Mouse (Mus musculus): Measurements from ENCODE around the gene Dact2.

Dact2 gene

DNA sequence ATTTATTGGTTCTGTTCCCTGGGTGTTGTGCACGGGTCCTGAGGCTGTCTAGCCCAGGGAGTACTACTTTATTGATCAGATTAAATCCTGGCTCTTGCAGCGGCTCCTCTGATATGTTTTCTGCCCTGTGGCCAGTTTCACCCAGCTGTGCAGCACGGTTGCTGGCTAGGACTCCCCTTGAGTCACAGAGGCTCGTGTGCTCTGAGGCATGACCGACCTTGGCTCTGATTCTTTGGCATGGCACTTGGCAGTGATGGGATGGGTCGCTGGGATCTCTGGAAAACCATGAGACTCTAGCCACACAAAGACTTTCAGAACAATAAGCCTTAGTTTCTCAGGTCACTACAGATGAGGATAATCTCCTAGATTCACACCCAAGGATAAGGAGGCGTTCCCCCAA lies 8.7 kb upstream of the Dact2 start:
- no peak for DNase-seq (ENCODE audit: low read depth, low spot score)

DNA sequence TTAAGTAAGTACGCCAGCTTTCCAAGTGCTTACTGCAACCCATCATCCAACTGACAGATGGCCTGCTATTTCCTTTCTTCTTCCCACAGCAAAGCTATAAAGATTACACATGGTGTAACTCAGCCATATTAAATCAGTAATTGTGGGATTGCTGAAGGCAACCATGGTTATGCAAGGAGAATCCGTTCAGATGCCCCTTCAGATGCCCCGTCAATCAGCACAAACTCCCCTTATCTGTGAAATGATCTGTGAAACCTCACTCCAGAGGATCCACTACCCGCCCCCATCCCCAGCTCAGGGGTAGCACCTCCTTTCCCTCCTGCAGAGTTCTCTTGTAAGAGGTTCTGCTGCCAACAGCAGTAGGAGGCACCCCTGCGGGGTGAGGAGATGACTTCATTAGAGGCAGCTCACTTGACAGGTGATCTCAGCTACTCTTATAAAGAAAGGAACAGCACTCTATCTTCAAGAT lies 3.0 kb upstream of the Dact2 start:
- DNase-seq (ENCODE audit: low read depth, low spot score), result no peak

GRCm38 (mm10) chr17:14206062-14206461 lies 2.0 kb upstream of the Dact2 start:
- DNase-seq (ENCODE audit: low read depth, low spot score), result no peak

DNA sequence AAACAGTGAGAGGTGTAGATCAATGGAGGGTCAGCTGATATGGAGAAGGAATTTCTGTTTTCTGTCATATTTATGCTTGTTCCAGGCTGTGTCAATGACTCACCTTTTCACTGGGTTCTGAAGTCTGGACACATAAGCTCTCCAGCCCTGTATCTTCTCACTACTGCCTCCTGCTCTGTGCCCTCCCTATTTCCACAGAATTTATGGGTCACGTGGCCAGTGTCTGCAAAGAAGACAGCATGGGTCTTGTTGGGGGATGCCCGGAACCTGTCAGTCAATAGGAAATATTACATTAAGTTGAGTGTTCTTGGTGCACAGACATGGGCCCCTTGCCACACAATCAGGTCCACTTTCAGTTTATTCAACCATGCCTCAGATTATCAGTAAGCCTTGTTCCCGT lies 1.1 kb upstream of the Dact2 start:
- no peak for DNase-seq (ENCODE audit: low read depth, low spot score)

- DNase-seq (ENCODE audit: low read depth, low spot score), result no peak
These were observed 773 bp downstream of the Dact2 start for GRCm38 (mm10) chr17:14203121-14203941.

DNA sequence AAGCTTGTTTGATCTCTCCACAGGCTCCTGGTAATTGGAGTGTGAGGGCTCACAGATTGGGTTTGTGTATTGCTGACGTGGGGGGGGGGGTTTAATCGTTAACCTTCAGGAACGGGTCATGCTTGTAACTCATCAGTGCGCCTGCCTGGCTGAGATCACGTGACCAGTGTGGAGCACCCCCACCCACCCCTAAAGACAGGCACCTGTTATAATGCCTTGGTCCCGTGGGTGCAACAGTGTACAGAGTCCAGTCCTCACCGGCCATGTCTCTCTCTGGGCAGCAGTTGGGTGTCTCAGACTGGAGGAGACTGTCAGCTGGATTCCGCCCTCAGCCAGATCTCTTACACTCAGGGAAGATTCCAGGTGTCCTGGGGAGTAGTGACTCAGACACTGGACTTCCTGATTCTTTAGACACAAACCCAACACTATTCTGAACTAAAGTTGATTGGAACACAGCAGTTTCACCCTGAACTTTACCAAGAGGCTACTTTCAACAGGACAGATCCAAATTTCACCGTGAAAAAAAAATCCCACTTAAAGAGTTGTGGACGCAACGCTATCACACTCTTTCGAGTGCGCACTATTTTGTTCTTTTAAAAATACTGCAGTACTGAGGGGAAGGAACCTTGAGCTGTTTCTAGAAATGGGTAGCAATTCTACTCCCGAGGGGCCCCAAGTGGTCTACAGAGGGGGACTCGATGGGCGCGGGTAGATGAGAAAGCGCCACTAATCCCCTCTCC lies 1.6 kb downstream of the Dact2 start:
- DNase-seq (ENCODE audit: low read depth, low spot score), result no peak

GRCm38 (mm10) chr17:14201281-14201787 lies 2.8 kb downstream of the Dact2 start:
- DNase-seq (ENCODE audit: low read depth, low spot score), result no peak

DNA sequence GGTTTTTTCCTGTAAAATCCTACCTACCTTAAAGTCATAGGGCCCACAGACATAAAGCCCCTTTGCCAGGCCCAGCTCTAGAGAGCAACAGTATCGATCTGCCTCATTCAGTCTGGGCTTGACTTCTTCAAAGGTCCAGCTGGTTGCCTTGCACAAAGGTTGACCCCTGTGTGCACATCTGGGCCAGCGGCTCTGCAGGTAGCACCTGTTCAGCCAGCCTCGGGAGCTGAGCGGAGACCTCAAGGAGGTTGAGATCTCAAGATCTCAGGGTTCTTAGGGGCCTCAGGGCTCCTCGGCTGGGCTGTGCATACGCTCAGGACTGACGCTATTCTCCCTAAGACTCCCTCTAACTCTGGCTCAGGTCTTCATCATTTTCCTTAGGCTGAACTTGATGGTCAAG lies 3.9 kb downstream of the Dact2 start:
- no peak for DNase-seq (ENCODE audit: low read depth, low spot score)

DNA sequence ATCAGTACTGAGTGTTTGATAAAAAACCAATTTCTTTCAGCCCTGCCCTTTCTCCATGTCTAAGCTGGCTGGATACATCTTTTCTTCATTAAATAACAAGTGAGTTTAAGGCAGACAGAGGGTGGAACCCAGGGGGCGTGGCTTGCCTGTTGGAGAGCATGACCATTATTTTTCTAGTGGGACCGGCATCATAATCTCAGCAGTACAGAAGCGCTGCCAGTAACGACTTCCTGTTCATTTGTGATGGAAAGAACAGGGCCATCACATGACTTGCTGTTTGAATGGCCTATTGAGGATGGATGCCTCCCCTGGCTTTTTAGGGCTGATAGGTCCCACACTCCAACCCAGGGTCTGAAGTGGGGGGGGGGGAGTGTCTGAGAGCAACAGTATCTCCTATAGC lies 4.5 kb downstream of the Dact2 start:
- DNase-seq (ENCODE audit: low read depth, low spot score), result no peak

DNA sequence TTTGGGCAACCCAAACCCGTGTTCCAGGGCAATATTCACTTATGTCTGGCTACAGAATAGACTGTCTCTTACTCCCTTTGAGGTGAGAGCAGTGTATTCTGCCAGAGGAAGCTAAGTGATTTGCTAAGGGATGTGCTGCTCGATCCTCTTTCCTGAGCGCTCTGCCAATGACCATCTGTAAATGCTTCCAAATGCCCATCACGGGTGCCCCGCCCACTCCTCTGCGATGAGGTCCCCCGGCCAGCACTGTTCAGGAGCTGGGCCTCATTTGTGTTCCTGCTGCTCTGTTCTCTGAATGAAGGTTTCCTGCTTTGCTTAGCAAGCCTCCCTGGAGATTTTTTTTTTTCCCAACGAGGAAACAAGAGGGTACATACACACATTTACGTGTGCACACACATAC lies 11.2 kb downstream of the Dact2 start:
- no peak for DNase-seq (ENCODE audit: low read depth, low spot score)

DNA sequence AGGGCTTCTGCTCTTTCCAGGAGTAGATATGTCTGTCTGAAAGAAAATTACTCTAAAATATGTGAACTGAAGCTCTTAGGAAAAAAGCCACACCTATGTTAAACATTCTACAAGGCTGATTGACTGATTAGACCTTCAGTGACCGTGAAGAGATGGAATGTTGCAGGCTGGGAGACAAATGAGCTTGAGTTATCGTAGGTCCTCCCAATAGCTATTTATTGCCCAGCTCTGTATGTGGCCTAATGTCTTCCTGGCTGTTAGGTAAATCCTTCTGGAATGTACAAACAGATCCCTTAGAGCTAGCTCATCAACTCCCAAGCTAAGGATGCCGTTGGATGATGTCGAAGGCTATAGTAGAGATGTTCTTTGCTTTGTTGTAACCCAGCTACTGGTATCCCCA lies 11.7 kb downstream of the Dact2 start:
- DNase-seq (ENCODE audit: low read depth, low spot score), result no peak

- no peak for DNase-seq (ENCODE audit: low read depth, low spot score)
These were observed 15.6 kb downstream of the Dact2 start for GRCm38 (mm10) chr17:14188455-14188854.

DNA sequence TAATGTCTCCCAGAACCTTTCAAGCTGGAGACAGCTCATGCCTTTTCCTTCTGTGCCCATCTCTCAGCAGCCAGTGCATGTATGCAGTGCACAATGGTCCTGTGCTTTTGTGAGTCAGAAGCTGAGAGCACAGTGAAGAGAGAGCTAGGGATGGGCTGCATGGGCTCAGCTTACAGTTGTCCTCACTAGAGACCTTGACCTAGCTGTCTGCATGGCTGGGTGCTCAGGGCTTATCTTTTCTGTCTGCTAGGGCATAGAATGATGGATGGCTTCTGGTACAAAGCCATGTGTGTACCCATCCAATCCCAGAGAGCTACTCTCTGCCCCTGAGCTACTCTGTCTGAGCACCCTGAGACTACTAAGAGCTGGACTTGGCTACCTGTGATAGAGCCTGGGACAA lies 17.0 kb downstream of the Dact2 start:
- DNase-seq (ENCODE audit: low read depth, low spot score), result no peak

DNA sequence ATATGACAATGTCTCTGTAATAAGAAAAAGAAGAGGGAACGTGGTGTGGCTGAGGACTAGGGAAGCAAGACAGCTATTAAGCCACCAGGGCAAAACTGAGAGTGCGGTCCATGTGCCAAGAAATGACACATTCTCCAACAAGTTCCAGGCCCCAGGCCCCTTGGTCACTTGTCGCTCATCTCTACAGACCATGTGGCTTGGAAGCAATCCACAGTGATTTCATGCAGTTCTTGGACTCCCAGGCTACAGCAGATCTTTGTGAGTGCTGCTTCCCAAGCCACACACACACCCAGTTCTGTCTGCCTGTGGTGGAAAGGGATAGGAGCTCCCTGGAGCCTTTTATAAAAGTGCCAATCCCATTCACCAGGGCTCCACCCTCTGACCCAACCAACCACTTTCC lies 17.9 kb downstream of the Dact2 start:
- no peak for DNase-seq (ENCODE audit: low read depth, low spot score)

DNA sequence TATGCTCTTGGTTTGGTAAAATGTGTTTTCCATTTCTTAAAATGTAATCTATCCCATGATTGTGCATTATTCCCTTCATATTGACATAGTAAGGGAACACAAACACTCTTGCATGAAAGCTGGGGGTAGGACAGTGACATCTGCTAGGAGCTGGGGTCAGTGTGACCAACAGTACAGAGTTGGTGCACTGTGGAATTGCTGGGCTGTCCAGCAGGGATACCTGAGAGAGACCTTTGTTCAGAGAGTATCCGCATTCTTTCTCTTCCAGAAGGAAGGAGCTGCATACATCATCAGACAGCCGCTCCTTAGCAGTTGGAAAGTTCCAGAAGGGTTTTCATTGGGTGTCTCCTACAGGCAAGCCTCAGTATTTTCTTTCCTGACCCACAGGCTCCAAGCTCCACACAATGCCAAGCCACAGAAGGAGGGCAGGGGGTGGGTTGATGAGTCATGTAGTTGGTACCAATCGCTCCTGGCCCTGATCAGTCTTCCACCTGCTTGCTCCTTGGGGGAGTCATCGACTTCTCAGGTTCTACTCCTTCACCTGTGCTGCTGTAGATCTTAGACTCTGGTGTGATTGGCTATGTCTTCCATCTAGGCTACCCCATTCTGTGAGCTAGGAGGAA lies 19.8 kb downstream of the Dact2 start:
- no peak for DNase-seq (ENCODE audit: low read depth, low spot score)

- DNase-seq (ENCODE audit: low read depth, low spot score), result no peak
These were observed 20.4 kb downstream of the Dact2 start for GRCm38 (mm10) chr17:14183717-14184116.

DNA sequence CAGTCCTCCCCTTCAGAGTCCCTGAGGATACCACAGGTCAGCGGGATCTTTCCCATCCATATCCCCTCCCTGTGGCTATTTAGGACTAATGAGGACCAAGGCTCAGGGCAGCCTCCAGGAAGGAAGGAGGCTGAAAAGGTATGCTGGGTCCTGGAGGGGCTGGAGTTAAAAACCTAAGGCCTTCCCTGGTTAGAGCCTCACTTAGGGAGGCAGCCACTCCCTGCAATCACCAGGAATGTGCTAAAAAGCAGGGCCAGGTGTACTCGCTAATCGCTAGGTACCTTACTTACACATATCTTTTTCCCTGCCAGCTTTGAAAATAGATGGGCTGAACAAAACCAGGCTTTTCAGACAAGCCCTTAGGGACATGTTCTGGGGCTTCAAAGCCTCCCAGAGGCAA lies 21.2 kb downstream of the Dact2 start:
- no peak for DNase-seq (ENCODE audit: low read depth, low spot score)

DNA sequence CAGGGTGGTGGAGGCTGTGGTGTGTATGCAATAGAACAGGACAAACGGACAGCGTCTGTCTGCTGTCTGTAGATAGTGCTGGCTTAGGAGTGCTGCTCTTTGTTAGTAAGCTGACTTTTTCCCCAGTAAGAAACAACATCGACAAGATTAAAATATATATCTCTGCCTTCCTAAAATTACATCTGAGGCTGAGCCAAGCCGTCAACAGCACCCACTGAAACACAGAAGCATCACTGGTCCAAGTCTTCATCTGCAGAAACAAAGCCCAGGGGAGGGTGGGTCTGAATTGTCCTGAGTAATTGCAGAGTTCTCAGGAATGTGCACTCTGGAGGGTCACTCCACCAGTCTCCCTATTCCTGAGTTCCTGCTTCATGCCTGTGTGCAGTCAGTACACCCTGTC lies 25.2 kb downstream of the Dact2 start:
- DNase-seq (ENCODE audit: low read depth, low spot score), result no peak

DNA sequence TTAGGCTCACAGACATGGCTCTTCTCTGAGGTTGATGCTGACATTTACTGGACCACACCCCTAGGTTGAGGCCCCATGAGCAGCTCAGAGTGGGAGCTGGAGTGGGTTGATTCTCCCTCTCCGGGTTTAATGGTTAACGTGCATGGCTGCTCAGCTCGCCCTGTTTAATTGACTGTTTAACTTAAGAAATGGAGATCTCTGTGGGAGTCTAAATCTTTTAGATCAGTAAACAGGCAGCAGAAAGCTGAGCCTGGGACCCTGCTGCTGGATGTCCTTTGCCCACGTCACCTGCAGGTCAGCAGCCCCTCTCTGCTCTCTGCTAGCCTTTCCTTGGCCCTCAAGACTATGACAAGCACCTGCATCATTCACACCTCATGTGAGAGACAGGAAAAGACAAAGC lies 25.6 kb downstream of the Dact2 start:
- DNase-seq (ENCODE audit: low read depth, low spot score), result no peak

- DNase-seq (ENCODE audit: low read depth, low spot score), result no peak
These were observed 26.1 kb downstream of the Dact2 start for GRCm38 (mm10) chr17:14178049-14178448.

GRCm38 (mm10) chr17:14177018-14177417 lies 27.1 kb downstream of the Dact2 start:
- no peak for DNase-seq (ENCODE audit: low read depth, low spot score)

GRCm38 (mm10) chr17:14175704-14176103 lies 28.4 kb downstream of the Dact2 start:
- DNase-seq (ENCODE audit: low read depth, low spot score), result no peak
